ENCODE assay signal across 11 mouse cellular contexts in the genomic region with DNA sequence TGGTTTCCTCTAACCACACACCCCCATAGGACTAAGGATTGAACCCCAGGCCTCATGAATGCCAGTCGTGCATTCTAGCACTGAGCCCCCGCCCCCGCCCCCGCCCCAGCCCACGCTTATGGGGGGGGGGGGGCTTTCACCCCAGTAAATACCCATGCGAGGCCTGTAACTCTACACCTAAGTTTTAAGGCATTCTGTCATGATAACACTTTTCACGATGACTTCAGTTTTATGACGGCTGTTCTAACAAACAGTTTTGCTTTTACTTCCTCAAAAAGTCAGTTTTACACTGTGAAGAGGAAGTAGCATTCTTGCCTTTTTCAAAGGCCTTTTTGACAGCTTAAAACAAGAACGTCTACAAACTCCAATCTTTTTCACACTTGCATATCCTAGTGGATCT. TPM values are rescaled to one million over a fixed set of nuclear protein-coding genes. Genes with fewer than 3 reads are reported as not detected.
DNase-seq lines count a peak whose midpoint lies in the region; ATAC-seq lines count a peak whose summit lies in the region.
"Had no signal": no experiment of that assay in that cellular context is flagged by ENCODE, and none has a peak within 500 bp of the region (broad histone marks: within the 10 kb centered on the region; RNA-seq: fewer than 3 reads in every experiment).

No protein-coding gene starts in this region.

- H3K9ac ChIP-seq in heart, embryonic 15.5 days = no peak overlapping the region

- no peak for DNase-seq in heart, postnatal 25 days (ENCODE audit: low spot score)
- no peak for DNase-seq in urinary bladder, postnatal 36 days (ENCODE audit: low spot score in 2 of 2)
- DNase-seq in urinary bladder, postnatal 14 days (ENCODE audit: low spot score) = no peak
- DNase-seq in adrenal gland, postnatal 25 days = no peak
- DNase-seq: gastrocnemius, postnatal 25 days had no signal

- intact Hi-C loops in heart, postnatal 25 days (cut with DNase I) = no loop called here

- no peak overlapping the region for H3K4me2 ChIP-seq in heart, embryonic 15.5 days

- 43% methylated on average over 9 of the region's 9 CpGs for WGBS in heart, embryonic 15.5 days
- 9% methylated on average over 9 of the region's 9 CpGs for WGBS in macrophage (ENCODE audit: missing documents)

- H3K36me3 ChIP-seq in heart, embryonic 15.5 days = no peaks in the 10 kb centered on the region
- no peaks in the 10 kb centered on the region for H3K36me3 ChIP-seq in macrophage (ENCODE audit: inconsistent target)

- no peaks in the 10 kb centered on the region for H3K9me3 ChIP-seq in heart, embryonic 15.5 days (replicated peaks)

- no peak for ATAC-seq in heart, embryonic 15.5 days (replicated peaks; ENCODE audit: insufficient number of reproducible peaks, insufficient read depth, low FRiP score, low read depth)
- peak; percentile 46 for ATAC-seq in CD4-positive, CD25-positive, alpha-beta regulatory T cell, adult 4 months
- peak; percentile 33 to 50; a peak in 3 of 4 replicates for ATAC-seq in hematopoietic stem cell, adult 5-6 weeks (replicated peaks in 1 of 2; ENCODE audit: insufficient read depth in 1 of 2, low FRiP score in 2 of 2, low TSS enrichment in 1 of 2, low read depth in 1 of 2, poor library complexity in 2 of 2, severe bottlenecking in 2 of 2)
- ATAC-seq: hindbrain, embryonic 16.5 days had no signal

- H3K27me3 ChIP-seq in heart, embryonic 15.5 days = no peaks in the 10 kb centered on the region

- H3K4me1 ChIP-seq in heart, embryonic 15.5 days (replicated peaks) = peaks cover 30% of the 10 kb centered on the region

- peaks cover 89% of the 10 kb centered on the region for H3K79me2 ChIP-seq in macrophage (ENCODE audit: inconsistent target)

- H3K27ac ChIP-seq in heart, embryonic 15.5 days = peak overlapping the region; percentile 51; the same call in 1 of the 2 replicates
- peak overlapping the region; percentile 73 for H3K27ac ChIP-seq in macrophage

- no peak overlapping the region for H3K4me3 ChIP-seq in heart, embryonic 15.5 days
- no peak overlapping the region for H3K4me3 ChIP-seq in macrophage (ENCODE audit: inconsistent target)
- H3K4me3 ChIP-seq: erythroblast, embryonic 14.5 days had no signal

RNA-seq across cellular contexts. Expression of a gene that starts 11.8 kb away (rescaled TPM):
- 7.5 and 9.7 TPM in 2 replicates for polyA plus RNA-seq in heart, embryonic 15.5 days (2015; fragmentation: Nextera tagmentation; extraction: Ambion mirVana)
- total RNA-seq in heart, postnatal 25 days (2021) = 10 to 100 TPM; 12.1 to 12.8 TPM
- polyA plus RNA-seq in CD4-positive, CD25-positive, alpha-beta regulatory T cell, adult 4 months (2017; shearing (Covaris generic)) = 100 to 1,000 TPM; 167 to 195 TPM
- 49.5 and 77.7 TPM in 2 replicates for total RNA-seq in hematopoietic stem cell, adult 5-6 weeks (2017)
- total RNA-seq in macrophage (2018; cell fraction: chromatin; rRNA removed) = 100 to 1,000 TPM; 135 to 677 (median 233) TPM
- 10 to 100 TPM; 26.4 to 73.8 (median 36.9) TPM for total RNA-seq in macrophage (2018; cell fraction: cytosol; rRNA removed)
- 100 to 1,000 TPM in 16 of 26 experiments, 10 to 100 TPM in 10; 75.7 to 477 (median 132) TPM for total RNA-seq in macrophage (2018; cell fraction: nucleus; rRNA removed)
- polyA plus RNA-seq in macrophage (2018) = 20.2 to 33.0 TPM (median 32.0 TPM) in 3 replicates
- 13.1 and 20.4 TPM in 2 replicates for total RNA-seq in adrenal gland, postnatal 25 days (2021)
